Mouse (Mus musculus) lung, embryonic 14.5 days (tissue): Measurements from ENCODE around the gene BC025920. TPM values are rescaled to one million over a fixed set of nuclear protein-coding genes. Genes with fewer than 3 reads are reported as not detected.

Experiments used
- ATAC-seq: fragments of 200-750 bp; cut with Nextera tagmentation; 2 replicates; pipeline ENCODE4 v1.8.0; 2017; ENCODE audit warnings: mild to moderate bottlenecking, moderate TSS enrichment, moderate library complexity; ENCODE audit not compliant: insufficient read depth
- DNase-seq: peaks from one replicate; pipeline ENCODE4 v3.0.0-alpha.2; 2015
- H3K27ac ChIP-seq: fragments of 300-500 bp; sonication (generic); 2 replicates; pipeline ENCODE4 v1.5.1; 2014; ENCODE audit warnings: low read depth, mild to moderate bottlenecking, moderate library complexity
- H3K27me3 ChIP-seq: fragments of 300-500 bp; sonication (generic); 2 replicates; pipeline ENCODE4 v1.6.1; 2014; ENCODE audit warnings: low read length, control low read depth; ENCODE audit not compliant: insufficient read depth
- H3K36me3 ChIP-seq: fragments of 300-500 bp; sonication (generic); 2 replicates; pipeline ENCODE4 v1.6.1; 2014; ENCODE audit warnings: control low read depth; ENCODE audit not compliant: insufficient read depth
- H3K4me1 ChIP-seq: fragments of 300-500 bp; sonication (generic); 2 replicates; pipeline ENCODE4 v1.6.1; 2014; ENCODE audit warnings: antibody characterized with exemption, control low read depth; ENCODE audit not compliant: insufficient read depth
- H3K4me2 ChIP-seq: fragments of 300-500 bp; sonication (generic); 2 replicates; pipeline ENCODE4 v1.6.1; 2014; ENCODE audit warnings: mild to moderate bottlenecking
- H3K4me3 ChIP-seq: fragments of 300-500 bp; sonication (generic); 2 replicates; pipeline ENCODE4 v1.5.1; 2014; ENCODE audit warnings: low read depth, low read length
- H3K9ac ChIP-seq: fragments of 300-500 bp; sonication (generic); 2 replicates; pipeline ENCODE4 v1.6.1; 2014
- H3K9me3 ChIP-seq: fragments of 300-500 bp; sonication (generic); 2 replicates; pipeline ENCODE4 v1.6.1; 2016; ENCODE audit warnings: low read depth, low read length, control low read depth
- CTCF ChIP-seq: IDR thresholded peaks from 2 replicates; pipeline ENCODE4 v1.5.1; 2016; ENCODE audit warnings: antibody characterized with exemption, low read depth
- WGBS: fragments of 180-500 bp; shearing (Covaris S2); extraction: QIAGEN DNeasy Blood & Tissue Kit; methylation state at CpG from one replicate; pipeline ENCODE4 v1.1.7; 2014; 5-methylcytosine and 5-hydroxymethylcytosine counted together
- polyA plus RNA-seq: library from polyadenylated mRNA; unstranded; fragments of >200 nt; fragmentation: Nextera tagmentation; extraction: Ambion mirVana; gene quantifications from 2 replicates; pipeline ENCODE4 v1.2.1, GENCODE M21; 2014

The BC025920 gene
- polyA plus RNA-seq, 1 experiment from 2014 or later: 0.61 TPM

DNA sequence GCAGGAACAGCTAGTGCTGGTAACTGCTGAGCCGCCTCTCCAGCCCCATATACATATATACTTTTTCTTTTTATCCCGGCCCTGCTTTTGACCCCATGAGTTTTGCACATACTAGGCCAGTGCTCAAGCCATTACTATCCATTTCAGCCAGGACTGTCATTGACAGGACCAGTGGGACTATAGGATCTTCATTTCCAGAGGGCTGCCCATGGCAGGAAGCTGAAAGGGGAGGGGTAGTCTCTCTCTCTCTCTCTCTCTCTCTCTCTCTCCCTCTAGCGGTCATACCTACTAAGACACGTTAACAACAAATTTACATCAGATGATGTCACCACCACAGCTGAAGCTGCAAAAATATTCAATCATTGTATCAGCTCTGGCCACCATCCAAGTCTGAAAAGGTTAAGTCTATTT lies 3.3 kb upstream of the BC025920 start:
- Histone ChIP-seq H3K36me3 (no peaks in the 10 kb centered on the region), H3K4me1 (peaks cover 7% of the 10 kb centered on the region), H3K27me3 (no peaks in the 10 kb centered on the region), H3K27ac (no peak overlapping the region), H3K4me2 (no peak overlapping the region), H3K9ac (no peak overlapping the region), H3K4me3 (no peak overlapping the region), H3K9me3 (no peaks in the 10 kb centered on the region)
- 10% methylated on average over 4 of the region's 4 CpGs for WGBS
- DNase-seq: peak; percentile 86
- TF ChIP-seq CTCF: peak; percentile 80
- no peak for ATAC-seq

DNA sequence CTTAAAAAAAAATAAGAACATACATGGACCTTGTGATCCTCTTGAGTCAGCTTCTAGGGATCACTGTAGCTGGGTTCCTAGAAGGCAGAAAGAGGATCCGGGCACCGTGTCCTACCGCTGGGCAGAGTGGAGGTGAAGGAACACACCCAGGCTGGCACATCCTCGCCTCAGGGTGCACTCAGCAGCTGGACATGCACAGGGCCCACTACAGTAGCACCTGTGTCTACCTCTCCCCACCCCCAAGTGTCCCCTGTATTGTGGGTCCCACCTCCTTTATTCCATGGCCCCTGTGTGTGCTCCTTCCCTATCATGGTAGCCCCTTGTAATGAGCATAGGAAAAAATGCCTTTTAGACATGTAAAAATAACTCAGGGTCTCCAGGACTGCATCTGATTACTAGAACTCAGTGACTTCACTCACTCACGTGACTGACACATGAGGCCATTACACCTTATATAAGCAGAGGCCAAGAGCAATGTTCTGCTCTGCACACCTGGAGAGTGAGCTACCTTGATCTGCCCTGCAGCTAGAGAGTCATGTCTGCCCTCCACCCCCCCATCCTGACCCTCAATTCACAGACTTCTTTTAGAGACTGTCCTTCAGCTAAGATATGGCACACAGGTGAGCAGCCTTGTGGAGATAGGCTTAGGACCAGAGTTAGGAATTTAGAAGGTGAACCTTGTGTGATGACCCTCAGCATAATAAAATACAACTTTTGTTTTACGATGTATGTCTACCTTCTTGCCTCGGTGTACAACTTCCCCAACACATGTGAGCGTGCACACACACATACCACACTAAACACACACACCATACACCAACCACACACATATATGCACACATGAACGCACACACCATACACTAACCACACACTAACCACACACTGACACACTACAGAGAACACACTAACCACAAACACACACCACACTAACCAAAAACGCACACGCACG lies 1.8 kb upstream of the BC025920 start:
- H3K9me3 ChIP-seq: no peaks in the 10 kb centered on the region
- 0 out of 2 replicates have a peak, but pooled peaks have one; percentile 0 for ATAC-seq
- H3K9ac ChIP-seq: peak overlapping the region; percentile 49; the same call in 1 of the 2 replicates
- no peaks in the 10 kb centered on the region for H3K27me3 ChIP-seq
- no peak for DNase-seq
- no peak overlapping the region for H3K27ac ChIP-seq
- H3K36me3 ChIP-seq: no peaks in the 10 kb centered on the region
- peak overlapping the region; percentile 56; the same call in 1 of the 2 replicates for H3K4me3 ChIP-seq
- peak overlapping the region; percentile 89 for H3K4me2 ChIP-seq
- WGBS: 73% methylated on average over 12 of the region's 12 CpGs
- no peak for TF ChIP-seq CTCF
- peaks cover 5% of the 10 kb centered on the region for H3K4me1 ChIP-seq

DNA sequence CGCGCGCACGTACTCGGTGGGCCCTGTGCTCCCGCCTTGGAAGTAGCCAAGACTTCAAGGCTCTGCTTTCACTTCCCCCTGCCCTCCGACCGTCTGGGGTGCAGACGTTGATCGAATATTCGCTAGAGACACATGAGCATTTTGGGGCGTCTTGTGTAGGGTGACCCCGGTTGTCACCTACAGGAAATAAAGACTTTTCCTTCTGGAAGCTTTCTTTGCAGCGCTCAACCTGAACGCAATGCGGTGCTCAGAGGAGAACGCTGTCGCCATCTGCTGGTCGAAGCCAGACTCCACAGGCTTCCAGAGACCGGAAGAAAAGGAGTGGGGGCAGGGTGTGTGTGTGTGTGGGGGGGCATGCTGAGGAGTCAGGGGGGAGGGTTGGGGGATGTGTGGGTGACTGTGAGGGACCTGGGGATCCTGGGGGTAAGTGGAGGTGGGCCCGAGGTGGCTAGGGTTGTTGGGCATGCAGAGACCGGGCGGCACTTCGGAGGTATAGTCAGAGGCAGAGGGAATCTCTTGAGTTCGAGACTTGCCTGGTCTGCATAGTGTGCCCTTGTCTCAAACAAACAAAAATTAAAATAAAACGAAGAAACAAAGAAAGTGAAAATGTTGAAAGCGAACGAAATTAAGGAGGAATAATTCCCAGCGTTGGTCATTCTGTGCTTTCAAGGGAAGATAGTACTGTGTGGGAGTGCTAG lies 953 bp upstream of the BC025920 start:
- H3K4me1 ChIP-seq: peaks cover 5% of the 10 kb centered on the region
- ATAC-seq (peak; percentile 17), DNase-seq (peak; percentile 97)
- peak overlapping the region; percentile 49 for H3K9ac ChIP-seq
- no peaks in the 10 kb centered on the region for H3K9me3 ChIP-seq
- H3K36me3 ChIP-seq: no peaks in the 10 kb centered on the region
- peak; percentile 95 for TF ChIP-seq CTCF
- peak overlapping the region; percentile 90 for H3K27ac ChIP-seq
- H3K27me3 ChIP-seq: no peaks in the 10 kb centered on the region
- H3K4me2 ChIP-seq: peak overlapping the region; percentile 89
- peak overlapping the region; percentile 56 for H3K4me3 ChIP-seq
- WGBS: 19% methylated on average over 29 of the region's 29 CpGs

DNA sequence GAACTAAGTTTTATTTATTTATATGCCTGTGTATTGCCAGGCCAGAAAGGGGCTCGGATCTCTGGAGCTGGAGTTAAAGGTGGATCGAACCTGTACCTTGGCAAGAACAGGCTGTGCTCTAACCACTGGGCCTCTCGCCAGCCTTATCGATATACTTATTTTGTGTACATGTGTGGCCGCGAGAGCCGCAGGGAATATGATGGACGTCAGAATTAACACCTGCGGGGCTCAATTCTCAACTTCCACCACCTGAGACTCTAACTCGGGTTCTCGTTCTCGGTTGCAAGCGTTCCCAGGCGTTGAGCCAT lies 450 bp upstream of the BC025920 start:
- Histone ChIP-seq H3K4me1 (peaks cover 5% of the 10 kb centered on the region), H3K9me3 (no peaks in the 10 kb centered on the region), H3K27ac (peak overlapping the region; percentile 90), H3K36me3 (no peaks in the 10 kb centered on the region), H3K4me3 (peak overlapping the region; percentile 56), H3K9ac (peak overlapping the region; percentile 49), H3K4me2 (peak overlapping the region; percentile 89), H3K27me3 (no peaks in the 10 kb centered on the region)
- ATAC-seq (peak; percentile 5; the same call in 1 of the 2 replicates), DNase-seq (no peak)
- 2% methylated on average over 14 of the region's 14 CpGs for WGBS
- no peak for TF ChIP-seq CTCF

DNA sequence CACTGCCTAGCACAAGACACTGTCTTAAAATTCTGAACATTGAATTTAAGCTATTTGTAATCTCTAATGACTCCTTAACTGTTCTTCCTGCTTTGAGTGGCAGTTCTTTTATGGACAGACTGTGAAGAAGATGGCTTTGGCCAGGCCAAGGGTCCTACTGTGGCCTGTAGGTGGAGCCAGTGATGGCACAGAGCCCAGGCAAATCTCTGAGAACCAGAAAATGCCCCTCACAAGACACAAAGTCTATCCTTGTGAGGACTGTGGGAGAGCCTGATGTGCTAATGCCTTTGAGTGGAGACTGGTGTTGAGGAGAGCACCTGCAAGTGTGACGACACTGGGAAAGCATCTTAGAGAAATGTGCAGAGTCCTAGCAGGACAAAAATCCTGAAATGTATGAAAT lies 2.2 kb downstream of the BC025920 start:
- DNase-seq (no peak), ATAC-seq (no peak)
- H3K27me3 ChIP-seq: no peaks in the 10 kb centered on the region
- no peak overlapping the region for H3K4me3 ChIP-seq
- H3K36me3 ChIP-seq: no peaks in the 10 kb centered on the region
- H3K9me3 ChIP-seq: no peaks in the 10 kb centered on the region
- peak; percentile 38 for TF ChIP-seq CTCF
- H3K4me2 ChIP-seq: no peak overlapping the region
- no peak overlapping the region for H3K27ac ChIP-seq
- H3K4me1 ChIP-seq: no peaks in the 10 kb centered on the region; the same call in 1 of the 2 replicates
- H3K9ac ChIP-seq: no peak overlapping the region
- 83% methylated on average over 1 of the region's 1 CpGs for WGBS

DNA sequence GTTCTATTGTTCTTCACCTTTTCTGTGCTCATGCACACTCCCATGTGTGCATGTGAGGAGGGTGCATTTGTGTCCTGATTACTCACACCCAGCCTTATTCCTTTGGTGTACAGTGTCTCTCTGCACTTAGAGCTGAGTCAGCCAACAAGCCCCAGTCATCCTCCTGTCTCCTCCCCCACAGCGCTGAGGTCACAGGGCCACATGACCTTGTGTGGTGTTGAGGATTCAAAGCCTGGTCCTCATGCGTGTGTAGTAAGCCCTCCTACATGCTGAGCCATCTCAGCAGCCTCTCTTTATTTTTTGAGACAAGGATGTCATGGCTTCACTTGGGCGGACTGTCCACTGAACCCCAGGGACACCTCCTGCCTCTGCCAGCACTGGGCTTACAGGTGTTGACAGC lies 6.7 kb downstream of the BC025920 start:
- Histone ChIP-seq H3K27ac (no peak overlapping the region), H3K4me3 (no peak overlapping the region), H3K4me1 (no peaks in the 10 kb centered on the region), H3K36me3 (no peaks in the 10 kb centered on the region), H3K4me2 (no peak overlapping the region), H3K9ac (no peak overlapping the region), H3K9me3 (no peaks in the 10 kb centered on the region), H3K27me3 (no peaks in the 10 kb centered on the region)
- ATAC-seq (no peak), DNase-seq (no peak)
- TF ChIP-seq CTCF: no peak
- 62% methylated on average over 3 of the region's 3 CpGs for WGBS

DNA sequence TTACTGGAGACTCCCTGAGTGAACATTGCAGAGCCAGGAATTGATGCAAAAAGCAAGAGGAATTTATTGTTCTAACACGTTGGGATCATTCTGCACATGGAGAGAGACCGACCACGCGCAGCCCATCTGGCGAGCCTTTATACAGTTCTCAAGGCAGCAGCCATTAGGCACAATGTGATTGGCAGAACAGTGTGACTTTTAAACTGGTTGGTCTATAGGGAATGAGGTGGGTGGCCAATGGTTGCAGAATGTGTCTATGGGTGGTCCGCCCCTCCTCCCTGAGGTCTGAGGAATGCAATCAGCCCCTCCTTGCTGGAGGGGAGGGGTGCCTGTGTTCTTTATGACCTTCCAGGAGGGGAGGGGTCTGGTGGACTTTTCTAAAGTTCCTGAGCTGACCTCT lies 9.4 kb downstream of the BC025920 start:
- Histone ChIP-seq H3K4me2 (no peak overlapping the region), H3K27me3 (no peaks in the 10 kb centered on the region), H3K9me3 (no peaks in the 10 kb centered on the region), H3K4me1 (no peaks in the 10 kb centered on the region), H3K36me3 (no peaks in the 10 kb centered on the region), H3K4me3 (no peak overlapping the region), H3K27ac (no peak overlapping the region), H3K9ac (no peak overlapping the region)
- ATAC-seq (peak; percentile 59), DNase-seq (peak; percentile 55)
- no peak for TF ChIP-seq CTCF
- 40% methylated on average over 6 of the region's 6 CpGs for WGBS
